Mouse (Mus musculus) hindbrain, embryonic 15.5 days (tissue): ENCODE measurements around the gene Daam2. TPM values are rescaled to one million over a fixed set of nuclear protein-coding genes. Genes with fewer than 3 reads are reported as not detected.

Experiments used
- ATAC-seq: fragments of 200-750 bp; cut with Nextera tagmentation; 2 replicates; pipeline ENCODE4 v1.8.0; 2017; ENCODE audit warnings: low read depth, moderate number of reproducible peaks, moderate TSS enrichment; ENCODE audit not compliant: low FRiP score
- H3K27ac ChIP-seq: fragments of 300-500 bp; sonication (generic); replicated peaks from 2 replicates; pipeline ENCODE4 v1.5.1; 2015; ENCODE audit warnings: mild to moderate bottlenecking, inconsistent platforms
- H3K27me3 ChIP-seq: fragments of 300-500 bp; sonication (generic); 2 replicates; pipeline ENCODE4 v1.6.1; 2015; ENCODE audit warnings: control low read depth, inconsistent platforms
- H3K36me3 ChIP-seq: fragments of 300-500 bp; sonication (generic); 2 replicates; pipeline ENCODE4 v1.6.1; 2015; ENCODE audit warnings: control low read depth, inconsistent platforms
- H3K4me1 ChIP-seq: fragments of 300-500 bp; sonication (generic); replicated peaks from 2 replicates; pipeline ENCODE4 v1.6.1; 2015; ENCODE audit warnings: control low read depth, inconsistent platforms
- H3K4me2 ChIP-seq: fragments of 300-500 bp; sonication (generic); 2 replicates; pipeline ENCODE4 v1.6.1; 2015; ENCODE audit warnings: moderate library complexity, mild to moderate bottlenecking, inconsistent platforms
- H3K4me3 ChIP-seq: fragments of 300-500 bp; sonication (generic); 2 replicates; pipeline ENCODE4 v1.5.1; 2015; ENCODE audit warnings: mild to moderate bottlenecking, inconsistent platforms
- H3K9ac ChIP-seq: fragments of 300-500 bp; sonication (generic); 2 replicates; pipeline ENCODE4 v1.6.1; 2015; ENCODE audit warnings: inconsistent platforms
- H3K9me3 ChIP-seq: fragments of 300-500 bp; sonication (generic); 2 replicates; pipeline ENCODE4 v1.6.1; 2016; ENCODE audit warnings: control low read depth, inconsistent platforms
- WGBS: fragments of 180-500 bp; shearing (Covaris S2); methylation state at CpG from one replicate; pipeline ENCODE4 v1.1.7; 2015; 5-methylcytosine and 5-hydroxymethylcytosine counted together
- polyA plus RNA-seq: library from polyadenylated mRNA; unstranded; fragments of >200 nt; fragmentation: Nextera tagmentation; extraction: Ambion mirVana; gene quantifications from 2 replicates; pipeline ENCODE4 v1.2.1, GENCODE M21; 2015

The Daam2 gene
- polyA plus RNA-seq, result 2.5 and 3.1 TPM in 2 replicates

DNA sequence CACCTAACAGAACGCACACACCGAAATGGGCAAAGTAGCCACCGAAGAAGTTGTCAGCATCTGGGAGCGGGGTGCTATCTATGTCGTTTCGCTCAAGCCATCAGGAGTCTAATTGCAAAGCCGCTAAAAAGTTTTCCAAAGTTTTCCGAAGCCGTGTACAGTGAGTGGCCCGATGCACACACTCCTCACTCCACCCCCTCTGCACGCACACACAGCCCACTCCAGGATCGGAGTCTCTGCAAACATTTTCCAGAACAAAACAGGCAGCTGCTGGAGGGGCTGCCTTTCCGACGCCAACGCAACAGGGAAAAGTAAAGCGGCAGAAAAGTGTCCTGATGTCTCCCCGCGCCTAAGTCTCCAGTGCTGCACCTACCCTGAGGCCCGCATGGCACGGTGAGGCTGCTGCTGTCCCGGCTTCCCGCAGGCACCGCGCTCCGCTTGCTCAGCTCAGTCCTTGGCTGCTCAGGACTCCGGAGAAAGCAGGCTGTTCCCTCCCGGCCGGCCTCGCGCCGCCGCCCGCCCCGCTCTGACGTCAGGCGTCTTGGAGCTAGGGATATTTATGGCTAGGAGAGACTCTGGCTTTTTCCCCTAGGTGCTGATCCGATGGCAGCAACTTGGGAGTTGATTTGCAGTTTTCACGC is at the start of gene Daam2:
Gene Daam2, minus strand, starts transcription at position 514 of the 641 bp plus-strand sequence.
- no peaks in the 10 kb centered on the region for H3K9me3 ChIP-seq
- WGBS, result 4% methylated on average over 38 of the region's 38 CpGs
- peak within 1 kb of the TSS; percentile 47 for H3K4me3 ChIP-seq
- no peaks in the 10 kb centered on the region for H3K36me3 ChIP-seq
- H3K4me2 ChIP-seq, result peak within 1 kb of the TSS; percentile 80
- H3K27ac ChIP-seq, result peak within 1 kb of the TSS; percentile 54
- H3K27me3 ChIP-seq, result peaks cover 4% of the 10 kb centered on the region; the same call in 1 of the 2 replicates
- peak within 1 kb of the TSS; percentile 41 for H3K9ac ChIP-seq
- H3K4me1 ChIP-seq, result peaks cover 19% of the 10 kb centered on the region
- peak; percentile 86 for ATAC-seq

DNA sequence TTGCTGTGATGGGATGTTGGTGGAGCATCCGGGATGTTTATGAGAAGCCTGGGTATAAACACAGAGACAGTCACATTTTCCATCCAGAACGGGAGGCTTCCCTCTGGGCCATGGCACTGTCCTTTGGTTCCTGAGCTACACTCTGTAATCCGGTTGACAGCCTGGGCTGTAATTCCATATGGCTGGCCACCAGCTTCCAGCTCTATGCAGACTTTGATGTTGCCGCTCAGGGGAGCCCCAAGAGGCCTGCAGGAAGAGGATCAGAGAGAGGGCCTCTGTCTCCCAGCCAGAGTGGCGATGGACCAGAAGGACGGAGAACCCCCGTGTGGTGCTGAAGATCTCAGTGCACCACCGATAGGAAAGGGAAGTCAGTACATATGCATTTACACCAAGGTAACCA is 46.2 kb upstream of the Daam2 start:
- Histone ChIP-seq H3K27ac (no peak overlapping the region), H3K36me3 (no peaks in the 10 kb centered on the region), H3K4me3 (no peak overlapping the region), H3K9ac (no peak overlapping the region), H3K27me3 (no peaks in the 10 kb centered on the region), H3K4me2 (no peak overlapping the region), H3K9me3 (no peaks in the 10 kb centered on the region), H3K4me1 (peaks cover 7% of the 10 kb centered on the region; the same call in 1 of the 2 replicates)
- 59% methylated on average over 8 of the region's 8 CpGs for WGBS
- no peak for ATAC-seq

DNA sequence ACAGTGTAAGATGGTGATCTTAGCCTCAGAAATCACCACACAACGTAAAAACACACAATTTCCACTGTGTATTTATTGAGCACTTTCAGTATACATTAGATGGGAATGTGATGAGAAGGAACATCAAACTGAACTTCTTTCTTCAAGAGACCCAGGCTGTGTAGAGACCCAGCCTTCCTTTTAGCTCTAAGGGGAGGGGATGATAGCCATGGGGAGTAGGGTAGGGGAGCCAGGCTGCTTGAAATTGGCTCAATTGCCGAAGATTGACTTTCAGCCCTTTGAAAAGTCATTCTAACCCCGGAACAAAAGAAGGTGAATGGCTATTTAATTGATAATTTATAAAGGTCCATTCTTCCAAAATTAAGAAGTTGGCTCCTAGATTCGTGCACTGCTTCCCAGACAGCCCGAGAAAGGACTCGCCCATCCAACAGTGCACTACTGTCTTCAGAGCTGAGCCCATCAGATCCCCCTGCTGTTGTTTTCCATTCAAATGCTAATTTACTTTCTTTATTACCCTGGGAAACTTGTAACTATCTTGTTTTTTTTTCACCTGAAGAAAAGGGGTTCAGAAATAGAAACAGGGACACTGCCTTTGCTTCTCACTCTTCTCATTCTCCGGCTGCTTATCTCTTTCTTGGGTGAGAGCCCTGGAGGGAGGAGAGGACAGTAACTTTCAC is 43.3 kb upstream of the Daam2 start:
- H3K36me3 ChIP-seq, result no peaks in the 10 kb centered on the region
- H3K27me3 ChIP-seq, result no peaks in the 10 kb centered on the region
- peaks cover 7% of the 10 kb centered on the region; the same call in 1 of the 2 replicates for H3K4me1 ChIP-seq
- H3K9me3 ChIP-seq, result no peaks in the 10 kb centered on the region
- 0 out of 2 replicates have a peak, but pooled peaks have one; percentile 34 for ATAC-seq
- no peak overlapping the region for H3K4me3 ChIP-seq
- H3K9ac ChIP-seq, result no peak overlapping the region
- whole genome bisulfite sequencing, result 18% methylated on average over 7 of the region's 7 CpGs
- no peak overlapping the region for H3K4me2 ChIP-seq
- no peak overlapping the region for H3K27ac ChIP-seq

DNA sequence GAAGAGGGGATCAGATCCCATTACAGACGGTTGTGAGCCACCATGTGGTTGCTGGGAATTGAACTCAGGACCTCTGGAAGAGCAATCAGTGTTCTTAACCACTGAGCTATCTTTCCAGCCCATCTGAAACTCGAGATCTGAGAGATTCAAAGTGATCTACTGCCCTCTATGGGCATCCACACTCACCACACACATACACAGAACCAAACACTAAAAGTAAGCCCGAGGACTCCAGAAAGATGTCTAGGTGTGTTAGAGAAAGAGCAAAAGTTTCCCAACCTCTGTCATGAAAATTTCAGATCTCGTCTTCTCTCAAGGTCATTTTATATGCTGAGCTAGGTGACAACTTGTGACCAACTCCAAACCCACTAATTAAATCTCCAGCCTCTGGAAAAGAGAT is 41.3 kb upstream of the Daam2 start:
- Histone ChIP-seq H3K27ac (no peak overlapping the region), H3K36me3 (no peaks in the 10 kb centered on the region), H3K9me3 (no peaks in the 10 kb centered on the region), H3K9ac (no peak overlapping the region), H3K27me3 (no peaks in the 10 kb centered on the region), H3K4me2 (no peak overlapping the region), H3K4me3 (no peak overlapping the region), H3K4me1 (peaks cover 7% of the 10 kb centered on the region; the same call in 1 of the 2 replicates)
- WGBS, result 84% methylated on average over 4 of the region's 4 CpGs
- no peak for ATAC-seq

DNA sequence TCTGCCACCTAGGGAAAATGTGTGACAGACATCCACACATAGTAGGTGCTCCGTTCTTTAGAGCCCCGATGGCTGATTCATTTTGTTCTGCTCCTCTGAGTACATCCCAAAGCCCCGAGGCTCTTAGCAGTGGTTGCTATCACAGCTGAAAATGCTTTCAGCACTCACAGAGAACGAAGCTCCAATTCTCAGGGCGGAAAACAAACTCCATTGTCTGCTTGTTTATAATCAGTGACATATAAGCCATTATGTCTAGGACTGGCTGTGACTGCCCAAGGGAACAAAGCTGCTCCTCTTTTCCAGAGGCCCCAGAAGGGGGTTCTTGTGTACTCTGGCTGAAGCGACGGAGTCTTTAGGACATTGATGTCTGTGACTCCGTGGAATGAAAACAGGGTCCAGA is 25.9 kb upstream of the Daam2 start:
- Histone ChIP-seq H3K9me3 (no peaks in the 10 kb centered on the region), H3K27ac (no peak overlapping the region), H3K27me3 (no peaks in the 10 kb centered on the region), H3K4me1 (0 out of 2 replicates have a peak, but pooled peaks cover 5% of the 10 kb centered on the region), H3K4me3 (no peak overlapping the region), H3K36me3 (no peaks in the 10 kb centered on the region), H3K9ac (no peak overlapping the region), H3K4me2 (no peak overlapping the region)
- no peak for ATAC-seq
- 14% methylated on average over 8 of the region's 8 CpGs for WGBS

DNA sequence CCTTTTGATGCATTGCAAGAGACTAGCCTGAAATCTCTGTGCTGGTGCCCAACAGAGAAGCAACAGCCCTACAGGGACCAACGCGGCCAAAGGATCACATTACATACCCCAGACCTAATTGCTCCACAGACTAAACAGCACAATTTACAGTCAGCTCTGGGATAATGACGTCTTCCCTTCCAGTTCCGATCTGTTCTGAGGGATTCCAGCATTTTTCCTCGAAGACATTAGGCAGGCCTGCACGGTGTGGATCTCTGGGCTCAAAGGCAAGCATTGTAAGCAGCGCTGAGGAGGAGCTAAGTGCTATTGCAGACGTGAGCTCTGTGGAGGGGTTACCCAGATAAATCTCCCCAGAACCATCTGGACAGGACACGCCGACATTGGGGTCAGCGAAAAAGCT is 18.3 kb upstream of the Daam2 start:
- Histone ChIP-seq H3K9me3 (no peaks in the 10 kb centered on the region), H3K27ac (no peak overlapping the region), H3K4me3 (no peak overlapping the region), H3K36me3 (no peaks in the 10 kb centered on the region), H3K4me1 (no peaks in the 10 kb centered on the region), H3K4me2 (no peak overlapping the region), H3K27me3 (no peaks in the 10 kb centered on the region), H3K9ac (no peak overlapping the region)
- WGBS, result 69% methylated on average over 11 of the region's 11 CpGs
- no peak for ATAC-seq

DNA sequence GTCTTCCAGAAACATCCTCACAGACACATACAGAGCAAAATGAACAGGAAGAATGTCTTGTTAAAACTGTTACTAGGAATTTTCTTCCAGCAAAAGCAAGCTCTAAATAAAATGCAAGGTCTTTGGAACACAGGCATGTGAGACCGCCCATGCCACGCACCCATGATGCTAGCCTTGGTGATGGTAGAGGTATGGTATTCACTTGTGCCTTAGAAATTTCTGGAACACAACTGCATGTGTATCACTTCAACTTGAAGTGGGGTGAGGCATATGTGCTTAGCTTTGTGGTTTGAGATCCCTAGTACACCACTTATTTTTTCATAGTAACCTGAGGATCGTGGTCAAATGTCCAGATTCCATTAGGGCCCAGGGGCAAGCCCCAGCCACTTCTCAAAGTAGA is 13.2 kb upstream of the Daam2 start:
- H3K4me2 ChIP-seq, result no peak overlapping the region
- H3K27me3 ChIP-seq, result no peaks in the 10 kb centered on the region
- no peak overlapping the region for H3K4me3 ChIP-seq
- H3K36me3 ChIP-seq, result no peaks in the 10 kb centered on the region
- no peak overlapping the region for H3K27ac ChIP-seq
- H3K9me3 ChIP-seq, result no peaks in the 10 kb centered on the region
- no peak overlapping the region for H3K9ac ChIP-seq
- no peaks in the 10 kb centered on the region for H3K4me1 ChIP-seq
- 97% methylated on average over 3 of the region's 3 CpGs for WGBS
- ATAC-seq, result no peak

DNA sequence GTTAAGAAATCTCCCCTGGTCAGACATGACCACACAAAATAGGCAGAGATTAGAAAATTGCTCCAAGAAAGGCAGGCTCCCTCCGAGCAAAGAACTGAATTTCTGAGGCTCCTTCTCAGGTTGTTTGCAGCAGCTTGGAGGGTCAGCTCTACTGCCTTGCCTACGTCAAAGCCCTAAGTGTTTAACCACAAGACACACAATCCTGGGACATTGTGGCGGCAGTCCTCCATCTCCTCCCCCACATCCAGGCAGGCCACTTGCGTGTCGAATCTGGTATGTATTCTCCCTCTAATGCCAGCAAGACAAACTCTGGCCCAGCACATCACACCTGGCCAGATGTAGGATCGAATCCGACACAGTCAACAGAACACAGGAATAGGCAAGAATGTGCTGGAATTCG is 4.6 kb upstream of the Daam2 start:
- Histone ChIP-seq H3K9me3 (no peaks in the 10 kb centered on the region), H3K4me2 (no peak overlapping the region), H3K36me3 (no peaks in the 10 kb centered on the region), H3K27ac (no peak overlapping the region), H3K4me1 (peaks cover 10% of the 10 kb centered on the region), H3K4me3 (no peak overlapping the region), H3K9ac (no peak overlapping the region), H3K27me3 (peaks cover 3% of the 10 kb centered on the region; the same call in 1 of the 2 replicates)
- no peak for ATAC-seq
- 83% methylated on average over 8 of the region's 8 CpGs for WGBS

DNA sequence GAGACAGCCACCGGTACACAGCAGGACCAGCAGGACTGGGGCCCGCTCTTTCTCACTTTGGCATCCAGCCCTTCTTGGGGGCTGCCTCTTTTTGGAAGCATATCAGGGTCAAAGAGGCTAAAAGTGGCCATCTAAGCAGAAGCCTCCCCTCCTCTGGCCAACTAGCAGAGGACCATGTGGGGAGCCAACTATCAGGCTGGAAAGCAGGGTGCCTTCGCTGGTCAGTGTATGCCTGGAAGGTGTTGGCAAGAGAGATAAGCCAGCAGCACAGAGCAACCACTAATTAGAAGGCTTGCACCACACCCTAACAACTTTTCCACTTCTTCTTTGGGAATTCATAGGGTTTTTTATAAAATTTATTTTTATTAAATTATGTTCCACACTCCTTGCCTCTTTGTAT is 346 bp upstream of the Daam2 start:
- peak overlapping the region; percentile 41; the same call in 1 of the 2 replicates for H3K9ac ChIP-seq
- ATAC-seq, result peak; percentile 27; the same call in 1 of the 2 replicates
- no peaks in the 10 kb centered on the region for H3K9me3 ChIP-seq
- peaks cover 19% of the 10 kb centered on the region for H3K4me1 ChIP-seq
- H3K27ac ChIP-seq, result peak overlapping the region; percentile 54
- WGBS, result 27% methylated on average over 3 of the region's 3 CpGs
- no peaks in the 10 kb centered on the region for H3K36me3 ChIP-seq
- peaks cover 4% of the 10 kb centered on the region; the same call in 1 of the 2 replicates for H3K27me3 ChIP-seq
- H3K4me2 ChIP-seq, result peak overlapping the region; percentile 80
- H3K4me3 ChIP-seq, result peak overlapping the region; percentile 47

DNA sequence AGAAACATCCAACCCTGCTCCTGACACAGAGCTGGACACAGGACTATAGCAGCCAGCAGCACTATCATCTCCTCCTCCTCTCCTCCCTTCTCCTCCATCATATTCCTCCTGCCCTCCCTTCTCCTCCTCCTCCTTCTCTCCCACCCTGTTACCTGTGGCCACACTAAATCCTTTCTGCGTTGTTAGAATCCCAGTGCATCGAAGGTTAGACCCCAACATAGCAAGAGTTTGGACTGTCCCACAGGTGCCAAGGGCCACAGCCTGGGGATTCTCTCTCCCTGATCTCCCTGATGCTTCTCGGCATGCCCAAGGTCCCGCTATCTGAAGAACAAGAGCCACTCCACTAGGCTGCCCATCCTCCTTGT is 745 bp downstream of the Daam2 start:
- Histone ChIP-seq H3K9me3 (no peaks in the 10 kb centered on the region), H3K4me2 (peak overlapping the region; percentile 80), H3K27me3 (peaks cover 4% of the 10 kb centered on the region; the same call in 1 of the 2 replicates), H3K36me3 (no peaks in the 10 kb centered on the region), H3K4me1 (peaks cover 19% of the 10 kb centered on the region), H3K9ac (peak overlapping the region; percentile 41; the same call in 1 of the 2 replicates), H3K4me3 (peak overlapping the region; percentile 47), H3K27ac (no peak overlapping the region)
- WGBS, result 27% methylated on average over 4 of the region's 4 CpGs
- 0 out of 2 replicates have a peak, but pooled peaks have one; percentile 19 for ATAC-seq

DNA sequence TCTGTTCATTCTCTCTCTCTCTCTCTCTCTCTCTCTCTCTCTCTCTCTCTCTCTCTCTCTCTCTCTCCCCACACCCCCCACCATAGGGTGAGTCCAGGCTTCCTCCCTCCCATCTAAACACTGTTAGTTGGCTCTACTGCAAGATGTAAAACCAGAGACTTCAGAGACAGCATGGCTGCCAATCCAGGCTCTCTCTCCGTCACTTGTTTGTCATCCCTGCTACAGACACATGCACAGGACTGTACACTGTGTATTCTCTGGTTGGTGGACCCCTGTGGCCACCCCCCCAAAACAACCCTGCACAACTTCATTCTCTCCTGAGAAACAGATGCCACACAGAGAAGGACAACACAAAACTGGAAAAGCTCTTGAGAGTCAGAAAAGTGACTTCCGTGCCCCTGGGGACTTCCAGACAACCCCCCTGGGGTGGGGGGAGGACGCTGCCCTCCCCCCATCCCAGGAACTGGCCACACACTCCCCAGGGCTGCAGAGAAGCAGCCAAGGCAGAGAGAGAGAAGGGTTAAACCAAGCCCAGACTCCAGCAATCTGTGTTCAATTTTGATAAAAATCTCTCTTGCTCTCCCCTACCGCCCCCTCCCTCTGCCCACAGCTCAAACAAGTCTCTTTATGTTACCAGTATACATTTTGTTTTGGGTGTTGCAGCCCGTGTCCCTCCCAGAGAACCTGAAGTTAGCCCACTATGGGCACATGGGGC is 1.3 kb downstream of the Daam2 start:
- 34% methylated on average over 5 of the region's 5 CpGs for WGBS
- H3K27ac ChIP-seq, result no peak overlapping the region
- peaks cover 19% of the 10 kb centered on the region for H3K4me1 ChIP-seq
- no peak for ATAC-seq
- H3K9ac ChIP-seq, result no peak overlapping the region
- H3K36me3 ChIP-seq, result no peaks in the 10 kb centered on the region
- peaks cover 4% of the 10 kb centered on the region; the same call in 1 of the 2 replicates for H3K27me3 ChIP-seq
- peak overlapping the region; percentile 80 for H3K4me2 ChIP-seq
- H3K4me3 ChIP-seq, result peak overlapping the region; percentile 47
- no peaks in the 10 kb centered on the region for H3K9me3 ChIP-seq

DNA sequence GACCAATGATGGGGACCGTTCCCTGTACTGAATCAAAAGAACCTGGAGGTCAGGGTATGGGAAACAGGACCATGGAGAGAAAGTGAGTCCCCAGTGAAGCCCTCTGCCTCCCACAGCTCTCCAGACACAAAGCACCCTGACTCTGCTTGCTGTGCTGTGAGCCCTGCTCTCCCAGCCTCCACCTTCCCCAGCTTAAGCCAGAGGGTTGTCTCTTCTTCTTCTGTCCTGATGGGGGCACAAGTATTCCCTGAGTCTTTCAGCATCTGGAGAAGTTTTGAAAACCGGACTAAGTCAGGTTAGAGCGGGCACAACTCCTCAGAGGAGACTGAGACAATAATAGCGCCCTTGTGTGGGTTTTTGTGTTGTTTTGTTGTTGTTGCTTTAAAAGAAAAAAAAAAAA is 2.2 kb downstream of the Daam2 start:
- Histone ChIP-seq H3K36me3 (no peaks in the 10 kb centered on the region), H3K27me3 (peaks cover 4% of the 10 kb centered on the region; the same call in 1 of the 2 replicates), H3K27ac (no peak overlapping the region), H3K4me1 (peaks cover 19% of the 10 kb centered on the region), H3K4me3 (no peak overlapping the region), H3K9ac (no peak overlapping the region), H3K9me3 (no peaks in the 10 kb centered on the region), H3K4me2 (peak overlapping the region; percentile 80)
- WGBS, result 51% methylated on average over 4 of the region's 4 CpGs
- ATAC-seq, result no peak
